Mouse (Mus musculus) embryonic facial prominence, embryonic 14.5 days (tissue): ENCODE measurements around the gene Gnat1. TPM values are rescaled to one million over a fixed set of nuclear protein-coding genes. Genes with fewer than 3 reads are reported as not detected.

Source experiments
- ATAC-seq: fragments of 200-750 bp; cut with Nextera tagmentation; 2 replicates; pipeline ENCODE4 v1.8.0; 2017; ENCODE audit warnings: low read depth, moderate number of reproducible peaks, moderate TSS enrichment
- DNase-seq: peaks from one replicate; pipeline ENCODE4 v3.0.0-alpha.2; 2015; ENCODE audit warnings: low spot score
- H3K27ac ChIP-seq: fragments of 300-500 bp; sonication (generic); replicated peaks from 2 replicates; pipeline ENCODE4 v1.5.1; 2014; ENCODE audit warnings: low read depth, mild to moderate bottlenecking, low read length, moderate library complexity
- H3K27me3 ChIP-seq: fragments of 300-500 bp; sonication (generic); replicated peaks from 2 replicates; pipeline ENCODE4 v1.6.1; 2014; ENCODE audit warnings: low read length; ENCODE audit not compliant: control insufficient read depth, insufficient read depth
- H3K36me3 ChIP-seq: fragments of 300-500 bp; sonication (generic); 2 replicates; pipeline ENCODE4 v1.6.1; 2014; ENCODE audit warnings: low read length, mixed read lengths; ENCODE audit not compliant: control insufficient read depth, insufficient read depth
- H3K4me1 ChIP-seq: fragments of 300-500 bp; sonication (generic); 2 replicates; pipeline ENCODE4 v1.6.1; 2014; ENCODE audit warnings: antibody characterized with exemption, low read length; ENCODE audit not compliant: control insufficient read depth, insufficient read depth
- H3K4me2 ChIP-seq: fragments of 300-500 bp; sonication (generic); 2 replicates; pipeline ENCODE4 v1.6.1; 2014; ENCODE audit warnings: low read depth, mild to moderate bottlenecking, low read length, moderate library complexity, mixed read lengths
- H3K4me3 ChIP-seq: fragments of 300-500 bp; sonication (generic); 2 replicates; pipeline ENCODE4 v1.5.1; 2014; ENCODE audit warnings: low read depth, mild to moderate bottlenecking, low read length
- H3K9ac ChIP-seq: fragments of 300-500 bp; sonication (generic); 2 replicates; pipeline ENCODE4 v1.6.1; 2014; ENCODE audit warnings: low read depth, mild to moderate bottlenecking, low read length, moderate library complexity, mixed read lengths
- H3K9me3 ChIP-seq: fragments of 300-500 bp; sonication (generic); 2 replicates; pipeline ENCODE4 v1.6.1; 2016; ENCODE audit warnings: low read length; ENCODE audit not compliant: control insufficient read depth
- WGBS: fragments of 180-500 bp; shearing (Covaris S2); extraction: QIAGEN DNeasy Blood & Tissue Kit; methylation state at CpG from one replicate; pipeline ENCODE4 v1.1.7; 2014; 5-methylcytosine and 5-hydroxymethylcytosine counted together
- polyA plus RNA-seq: library from polyadenylated mRNA; unstranded; fragments of >200 nt; fragmentation: Nextera tagmentation; extraction: Ambion mirVana; gene quantifications from 2 replicates; pipeline ENCODE4 v1.2.1, GENCODE M21; 2014

Gnat1 gene
- polyA plus RNA-seq, 1 experiment from 2014 or later, result 1.5 TPM

DNA sequence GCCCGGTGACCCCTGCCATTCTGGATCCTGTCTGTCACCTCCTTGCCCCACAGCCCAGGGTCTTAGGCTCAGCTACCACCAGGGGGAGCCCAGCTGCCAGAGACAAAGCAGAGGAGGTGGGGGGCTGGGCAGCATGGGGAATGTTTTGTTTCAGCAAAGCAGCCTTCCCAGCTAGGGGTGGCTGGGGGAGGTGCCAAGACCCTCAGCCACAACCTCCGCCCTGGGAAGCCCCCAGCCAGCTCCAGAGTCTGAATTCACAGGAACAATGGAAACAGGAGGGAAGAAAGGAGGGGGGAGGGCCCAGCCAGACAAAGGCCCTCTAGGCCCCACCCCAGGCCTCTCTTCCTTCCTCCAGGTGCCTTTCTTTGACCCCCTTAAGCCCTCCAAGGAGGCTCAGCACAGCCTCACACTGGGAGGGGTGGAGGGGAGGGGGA lies 52.7 kb downstream of the Gnat1 start:
- ATAC-seq (peak; percentile 80), DNase-seq (peak; percentile 96)
- Histone ChIP-seq H3K4me2 (peak overlapping the region; percentile 43), H3K4me3 (peak overlapping the region; percentile 11; the same call in 1 of the 2 replicates), H3K4me1 (peaks cover 48% of the 10 kb centered on the region), H3K27me3 (no peaks in the 10 kb centered on the region), H3K9ac (peak overlapping the region; percentile 40), H3K36me3 (peaks cover 35% of the 10 kb centered on the region; the same call in 1 of the 2 replicates), H3K27ac (peak overlapping the region; percentile 87), H3K9me3 (no peaks in the 10 kb centered on the region)
- 0% methylated on average over 1 of the region's 2 CpGs for WGBS

DNA sequence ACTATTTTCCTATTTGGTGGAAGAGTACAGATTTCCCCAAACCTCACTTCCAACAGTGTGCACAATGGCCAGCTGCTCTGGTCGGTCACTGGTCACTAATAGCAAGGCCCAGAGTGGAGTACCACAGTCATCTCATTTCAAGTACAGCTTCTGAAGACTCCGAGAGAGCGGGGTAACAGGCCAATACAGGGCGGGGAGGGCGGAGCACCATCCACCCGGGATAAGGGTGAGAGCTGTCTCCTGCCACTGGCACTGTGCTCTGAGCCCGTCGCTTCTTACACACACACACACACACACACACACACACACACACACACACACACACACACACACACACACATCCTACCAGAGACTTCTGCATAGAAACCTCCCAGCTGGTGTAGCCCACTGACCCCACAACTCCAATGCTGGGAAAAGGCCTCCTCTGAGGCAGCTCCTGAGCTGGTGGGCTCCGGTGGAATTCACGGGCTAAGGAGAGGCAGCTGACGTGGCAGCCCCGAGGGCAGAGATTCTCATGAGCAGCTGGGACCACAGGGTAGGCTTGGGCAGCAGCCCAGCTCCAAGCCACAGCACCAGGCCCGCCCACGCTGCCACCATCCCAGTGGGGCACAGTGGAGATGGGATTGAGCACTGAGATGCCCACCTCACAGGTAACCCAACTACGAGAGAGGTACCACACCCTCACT lies 53.2 kb downstream of the Gnat1 start:
- peaks cover 45% of the 10 kb centered on the region for H3K4me1 ChIP-seq
- 45% methylated on average over 9 of the region's 15 CpGs for WGBS
- H3K36me3 ChIP-seq, result peaks cover 35% of the 10 kb centered on the region; the same call in 1 of the 2 replicates
- ATAC-seq (peak; percentile 48), DNase-seq (peak; percentile 85)
- H3K9ac ChIP-seq, result peak overlapping the region; percentile 38; the same call in 1 of the 2 replicates
- H3K27ac ChIP-seq, result peak overlapping the region; percentile 87
- peak overlapping the region; percentile 43 for H3K4me2 ChIP-seq
- H3K4me3 ChIP-seq, result peak overlapping the region; percentile 11; the same call in 1 of the 2 replicates
- H3K27me3 ChIP-seq, result no peaks in the 10 kb centered on the region
- no peaks in the 10 kb centered on the region for H3K9me3 ChIP-seq

DNA sequence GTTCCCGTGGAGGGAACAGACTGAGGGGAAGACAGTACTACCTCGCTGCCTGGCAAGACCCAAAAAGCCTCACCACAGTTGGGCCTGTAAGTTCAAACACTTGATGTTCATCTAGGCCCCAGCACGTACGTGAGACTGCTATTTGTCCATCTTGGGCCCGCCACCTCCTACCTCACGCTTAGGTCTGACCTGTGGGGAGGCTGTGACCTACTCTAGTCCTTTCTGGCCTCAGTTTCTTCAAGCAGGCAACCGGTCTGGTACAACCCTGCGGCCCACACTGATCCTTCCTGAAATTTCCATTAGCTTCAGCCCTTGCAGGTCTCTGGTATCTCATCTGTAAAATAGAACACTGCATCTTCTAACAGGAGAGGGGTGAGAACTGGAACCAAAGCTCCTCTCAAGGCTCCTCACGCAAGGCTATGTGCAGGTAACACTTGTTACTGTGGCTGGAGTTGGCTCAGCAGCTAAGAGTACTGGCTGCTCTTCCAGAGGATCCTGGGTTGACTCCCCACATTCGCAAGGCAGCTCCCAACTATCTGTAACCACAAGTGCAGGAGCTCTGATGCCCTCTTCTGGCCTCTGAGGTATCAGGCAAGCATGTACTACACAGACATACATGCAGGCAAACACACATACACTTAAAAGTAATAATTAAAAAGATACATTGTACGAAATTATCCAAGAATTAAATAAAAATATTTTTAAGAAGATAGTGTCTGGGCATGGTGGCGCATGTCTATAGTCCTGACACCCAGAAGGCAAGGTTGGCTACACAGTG lies 54.0 kb downstream of the Gnat1 start:
- DNase-seq (no peak), ATAC-seq (no peak)
- Histone ChIP-seq H3K27ac (peak overlapping the region; percentile 87; the same call in 1 of the 2 replicates), H3K4me1 (peaks cover 39% of the 10 kb centered on the region), H3K27me3 (no peaks in the 10 kb centered on the region), H3K36me3 (peaks cover 32% of the 10 kb centered on the region; the same call in 1 of the 2 replicates), H3K4me3 (no peak overlapping the region), H3K9ac (no peak overlapping the region), H3K9me3 (no peaks in the 10 kb centered on the region), H3K4me2 (no peak overlapping the region)
- WGBS, result 88% methylated on average over 12 of the region's 12 CpGs

DNA sequence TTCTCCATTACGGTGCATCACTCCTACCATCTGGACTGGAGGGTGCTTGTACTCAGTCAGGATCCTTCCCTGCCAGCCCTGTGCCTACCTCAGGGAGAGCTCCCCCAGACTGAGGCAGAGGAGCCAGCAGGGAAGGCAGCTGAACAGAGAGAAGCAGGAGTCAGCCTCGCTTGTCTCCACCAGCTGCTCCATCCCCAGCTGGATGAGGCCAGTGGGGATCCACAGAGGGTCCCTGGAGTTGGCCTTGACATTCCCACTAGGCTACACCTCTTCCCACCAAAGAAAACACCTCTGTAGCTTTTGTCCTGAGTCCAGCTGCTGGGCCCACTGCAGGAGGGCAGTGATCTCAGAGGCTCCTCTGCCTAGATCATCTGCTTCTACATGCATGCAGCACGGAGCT lies 54.6 kb downstream of the Gnat1 start:
- Histone ChIP-seq H3K9ac (no peak overlapping the region), H3K27me3 (no peaks in the 10 kb centered on the region), H3K4me1 (peaks cover 33% of the 10 kb centered on the region), H3K36me3 (peaks cover 38% of the 10 kb centered on the region), H3K9me3 (no peaks in the 10 kb centered on the region), H3K4me2 (no peak overlapping the region), H3K27ac (peak overlapping the region; percentile 10; the same call in 1 of the 2 replicates), H3K4me3 (no peak overlapping the region)
- DNase-seq (no peak), ATAC-seq (no peak)
- WGBS, result 81% methylated on average over 3 of the region's 3 CpGs

DNA sequence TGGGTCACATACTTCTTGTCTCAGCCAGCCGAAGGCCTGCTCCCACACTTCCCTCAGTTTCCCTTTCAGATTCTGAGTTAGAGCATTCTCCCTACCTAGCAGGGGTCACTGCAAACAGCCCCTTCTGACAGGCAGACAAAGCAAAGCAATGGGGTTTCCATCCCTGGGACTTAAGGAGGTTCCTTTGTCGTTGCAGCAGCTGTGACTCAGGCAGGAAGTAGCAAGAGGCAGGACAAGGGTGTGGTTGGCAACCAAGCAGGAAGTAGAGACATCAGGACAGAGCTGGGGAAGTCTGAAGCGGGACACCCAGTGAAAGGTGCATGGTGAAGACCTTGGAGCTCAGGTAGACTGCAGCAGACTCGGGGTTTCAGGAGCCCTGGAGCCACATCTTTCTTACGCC lies 55.0 kb downstream of the Gnat1 start:
- Histone ChIP-seq H3K4me3 (no peak overlapping the region), H3K4me1 (peaks cover 29% of the 10 kb centered on the region), H3K27ac (0 out of 2 replicates have a peak overlapping the region, but pooled peaks have one; percentile 10), H3K9ac (no peak overlapping the region), H3K4me2 (no peak overlapping the region), H3K9me3 (no peaks in the 10 kb centered on the region), H3K36me3 (peaks cover 42% of the 10 kb centered on the region), H3K27me3 (no peaks in the 10 kb centered on the region)
- no peak for ATAC-seq
- no peak for DNase-seq
- 72% methylated on average over 5 of the region's 5 CpGs for WGBS

Other genes with a start within 250 kb of the Gnat1 start
- 53.1 and 56.1 TPM in 2 replicates for gene Tmem115, start 145.8 kb downstream of the Gnat1 start, polyA plus RNA-seq
- gene Cyb561d2, start 137.5 kb downstream of the Gnat1 start, polyA plus RNA-seq, result 24.7 and 27.0 TPM in 2 replicates
- 35.0 and 35.4 TPM in 2 replicates for gene Nprl2, start 137.5 kb downstream of the Gnat1 start, polyA plus RNA-seq
- gene Zmynd10, start 132.4 kb downstream of the Gnat1 start, polyA plus RNA-seq, result 2.8 and 8.2 TPM in 2 replicates
- 66.5 and 66.8 TPM in 2 replicates for gene Rassf1, start 128.2 kb downstream of the Gnat1 start, polyA plus RNA-seq
- gene Tusc2, start 116.5 kb downstream of the Gnat1 start, polyA plus RNA-seq, result 43.1 and 45.2 TPM in 2 replicates
- gene Hyal2, start 111.8 kb downstream of the Gnat1 start, polyA plus RNA-seq, result 106 and 112 TPM in 2 replicates
- gene Hyal1, start 102.8 kb downstream of the Gnat1 start, polyA plus RNA-seq, result 5.6 and 6.8 TPM in 2 replicates
- 15.9 and 18.0 TPM in 2 replicates for gene Naa80, start 100.8 kb downstream of the Gnat1 start, polyA plus RNA-seq
- gene Hyal3, start 98.9 kb downstream of the Gnat1 start, polyA plus RNA-seq, result 1.2 and 1.4 TPM in 2 replicates
- gene Ifrd2, start 92.1 kb downstream of the Gnat1 start, polyA plus RNA-seq, result 46.7 and 52.3 TPM in 2 replicates
- 18.0 and 18.2 TPM in 2 replicates for gene Sema3b, start 70.5 kb downstream of the Gnat1 start, polyA plus RNA-seq
- gene Gnai2, start 44.3 kb downstream of the Gnat1 start, polyA plus RNA-seq, result 380 and 416 TPM in 2 replicates
- gene Slc38a3, start 10.2 kb downstream of the Gnat1 start, polyA plus RNA-seq, result 7.0 and 7.8 TPM in 2 replicates
- 32.8 and 36.9 TPM in 2 replicates for gene Sema3f, start 30.8 kb upstream of the Gnat1 start, polyA plus RNA-seq
- gene Rbm5, start 91.3 kb upstream of the Gnat1 start, polyA plus RNA-seq, result 145 and 159 TPM in 2 replicates
- 52.2 and 61.0 TPM in 2 replicates for gene Rbm6, start 193.5 kb upstream of the Gnat1 start, polyA plus RNA-seq
- 11.4 and 11.8 TPM in 2 replicates for gene Mon1a, start 208.4 kb upstream of the Gnat1 start, polyA plus RNA-seq
- gene Mst1r, start 227.2 kb upstream of the Gnat1 start, polyA plus RNA-seq, result 2.8 and 3.1 TPM in 2 replicates
- not detected in 2 replicates for gene Actl11, start 248.8 kb upstream of the Gnat1 start, polyA plus RNA-seq